Mouse (Mus musculus): ENCODE data around the gene Stk32c. TPM values are rescaled to one million over a fixed set of nuclear protein-coding genes. Genes with fewer than 3 reads are reported as not detected.

The Stk32c gene
- polyA plus RNA-seq, 1 experiment from 2014 or later, result 0.15 TPM

DNA sequence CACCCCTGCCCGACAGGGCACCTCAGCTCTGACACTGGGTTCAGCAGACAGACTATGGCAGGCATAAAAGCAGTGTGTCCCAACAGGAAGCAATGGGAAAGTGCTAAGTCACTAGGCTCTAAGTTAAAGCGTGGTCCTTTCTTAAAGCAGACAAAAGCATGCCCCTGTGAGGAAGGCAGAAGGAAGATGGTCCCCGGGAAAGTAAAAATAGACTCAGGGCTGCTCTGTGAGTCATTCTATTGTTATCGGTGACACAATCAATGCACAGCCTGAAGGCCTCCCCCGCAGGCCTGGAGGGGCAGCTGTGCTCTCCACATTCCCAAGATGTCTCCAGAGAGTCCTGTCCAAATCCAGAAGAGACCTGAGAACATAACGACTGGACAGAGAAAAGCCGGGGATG, 67.2 kb downstream of the Stk32c start:
- Histone ChIP-seq H3K4me2 (ENCODE audit: low read depth, low read length) (no peak overlapping the region), H3K9me3 (ENCODE audit: control insufficient read depth, low read length) (no peaks in the 10 kb centered on the region), H3K4me1 (ENCODE audit: control insufficient read depth, insufficient read depth, low read length) (peaks cover 8% of the 10 kb centered on the region), H3K27ac (ENCODE audit: low read length) (no peak overlapping the region), H3K4me3 (ENCODE audit: low read length) (no peak overlapping the region), H3K27me3 (replicated peaks; ENCODE audit: control insufficient read depth, insufficient read depth, low read length) (no peaks in the 10 kb centered on the region), H3K9ac (ENCODE audit: low read depth, low read length) (no peak overlapping the region), H3K36me3 (ENCODE audit: control insufficient read depth, insufficient read depth, low read length) (no peaks in the 10 kb centered on the region)
- 57% methylated on average over 7 of the region's 7 CpGs for WGBS
- ATAC-seq, result no peak

DNA sequence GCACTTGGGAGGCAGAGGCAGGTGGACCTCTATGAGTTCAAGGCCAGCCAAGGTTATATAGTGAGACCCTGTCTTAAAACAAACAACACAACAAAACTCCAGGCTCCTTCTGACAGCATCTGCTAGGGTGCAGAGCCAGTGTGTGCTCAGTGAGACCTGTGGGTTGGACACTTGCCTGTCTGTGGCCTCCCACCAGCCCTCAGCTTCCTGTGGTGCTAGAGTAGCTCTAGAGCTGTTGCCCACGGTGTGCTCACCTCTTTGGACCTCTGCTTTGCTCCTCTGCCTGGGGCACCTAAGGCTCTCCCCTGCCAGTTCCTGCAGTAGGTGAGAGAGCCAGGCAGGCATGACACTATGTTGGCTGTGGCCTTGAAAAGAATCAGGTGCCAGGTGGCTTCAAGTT, 69.3 kb downstream of the Stk32c start:
- peaks cover 6% of the 10 kb centered on the region for H3K4me1 ChIP-seq (ENCODE audit: control insufficient read depth, insufficient read depth, low read length)
- ATAC-seq, result no peak
- no peak overlapping the region for H3K27ac ChIP-seq (ENCODE audit: low read length)
- no peak overlapping the region for H3K4me3 ChIP-seq (ENCODE audit: low read length)
- H3K36me3 ChIP-seq (ENCODE audit: control insufficient read depth, insufficient read depth, low read length), result no peaks in the 10 kb centered on the region
- H3K4me2 ChIP-seq (ENCODE audit: low read depth, low read length), result no peak overlapping the region
- 63% methylated on average over 1 of the region's 1 CpGs for WGBS
- H3K27me3 ChIP-seq (replicated peaks; ENCODE audit: control insufficient read depth, insufficient read depth, low read length), result no peaks in the 10 kb centered on the region
- no peaks in the 10 kb centered on the region for H3K9me3 ChIP-seq (ENCODE audit: control insufficient read depth, low read length)
- no peak overlapping the region for H3K9ac ChIP-seq (ENCODE audit: low read depth, low read length)

DNA sequence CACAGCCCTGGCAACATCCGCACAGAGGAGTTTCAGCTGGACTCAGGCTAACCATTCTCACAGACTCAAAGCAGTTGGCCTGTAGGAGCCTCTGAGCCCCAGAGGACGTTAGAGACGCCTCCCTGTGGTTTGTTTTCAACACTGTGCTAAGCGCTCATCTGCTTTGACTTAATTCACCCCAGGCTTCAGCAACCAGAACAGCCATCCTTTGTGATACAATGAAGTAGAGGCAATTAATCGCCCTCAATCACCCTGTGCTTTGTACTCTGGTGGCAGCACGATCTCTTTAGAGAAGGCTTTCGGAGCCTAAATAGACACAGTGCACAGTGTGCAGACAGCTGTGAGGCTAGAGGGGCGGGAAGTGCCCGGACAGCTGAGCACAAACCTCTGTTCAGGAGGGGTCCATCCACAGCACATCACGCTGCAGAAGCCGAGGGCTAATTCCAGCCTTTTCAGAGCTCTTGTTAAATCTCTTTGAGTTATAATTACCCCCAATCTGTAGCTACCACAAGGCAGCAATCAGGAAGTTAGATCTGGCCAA, 73.1 kb downstream of the Stk32c start:
- Histone ChIP-seq H3K27me3 (replicated peaks; ENCODE audit: control insufficient read depth, insufficient read depth, low read length) (no peaks in the 10 kb centered on the region), H3K27ac (ENCODE audit: low read length) (no peak overlapping the region), H3K9ac (ENCODE audit: low read depth, low read length) (no peak overlapping the region), H3K36me3 (ENCODE audit: control insufficient read depth, insufficient read depth, low read length) (no peaks in the 10 kb centered on the region), H3K9me3 (ENCODE audit: control insufficient read depth, low read length) (no peaks in the 10 kb centered on the region), H3K4me2 (ENCODE audit: low read depth, low read length) (no peak overlapping the region), H3K4me1 (ENCODE audit: control insufficient read depth, insufficient read depth, low read length) (no peaks in the 10 kb centered on the region), H3K4me3 (ENCODE audit: low read length) (no peak overlapping the region)
- 25% methylated on average over 11 of the region's 11 CpGs for WGBS
- ATAC-seq, result no peak

DNA sequence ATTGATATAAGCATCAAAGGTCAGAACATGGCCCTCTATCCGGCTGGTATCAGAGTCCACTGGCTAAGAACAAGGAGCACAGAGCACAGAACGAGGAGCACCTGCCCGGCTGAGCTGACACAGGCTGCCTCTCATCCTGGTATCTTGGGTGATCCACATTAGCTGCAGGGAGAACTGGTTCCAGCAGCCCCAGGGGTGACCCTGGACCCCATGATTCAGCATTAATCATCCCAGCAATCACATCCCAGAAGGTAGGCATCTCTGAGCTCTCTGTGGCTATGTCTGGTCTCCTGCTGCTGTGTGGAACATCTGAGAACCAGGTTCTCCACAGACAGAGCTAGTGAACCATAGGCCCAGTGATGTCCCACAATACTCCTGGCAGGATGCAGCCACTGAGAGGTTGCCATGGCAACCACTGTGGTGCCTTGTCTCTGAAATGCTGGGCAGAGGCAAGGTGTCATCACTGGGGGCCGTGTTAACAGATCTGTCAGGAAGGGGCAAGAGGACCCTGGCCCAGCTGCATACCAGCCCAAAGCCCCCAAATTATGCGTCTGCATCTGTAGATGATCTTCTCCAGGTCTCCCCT, 76.1 kb downstream of the Stk32c start:
- no peak overlapping the region for H3K27ac ChIP-seq (ENCODE audit: low read length)
- no peak overlapping the region for H3K9ac ChIP-seq (ENCODE audit: low read depth, low read length)
- no peak overlapping the region for H3K4me2 ChIP-seq (ENCODE audit: low read depth, low read length)
- H3K27me3 ChIP-seq (replicated peaks; ENCODE audit: control insufficient read depth, insufficient read depth, low read length), result no peaks in the 10 kb centered on the region
- no peaks in the 10 kb centered on the region for H3K36me3 ChIP-seq (ENCODE audit: control insufficient read depth, insufficient read depth, low read length)
- H3K4me1 ChIP-seq (ENCODE audit: control insufficient read depth, insufficient read depth, low read length), result no peaks in the 10 kb centered on the region
- no peaks in the 10 kb centered on the region for H3K9me3 ChIP-seq (ENCODE audit: control insufficient read depth, low read length)
- H3K4me3 ChIP-seq (ENCODE audit: low read length), result no peak overlapping the region
- ATAC-seq, result no peak
- WGBS, result 64% methylated on average over 5 of the region's 5 CpGs

DNA sequence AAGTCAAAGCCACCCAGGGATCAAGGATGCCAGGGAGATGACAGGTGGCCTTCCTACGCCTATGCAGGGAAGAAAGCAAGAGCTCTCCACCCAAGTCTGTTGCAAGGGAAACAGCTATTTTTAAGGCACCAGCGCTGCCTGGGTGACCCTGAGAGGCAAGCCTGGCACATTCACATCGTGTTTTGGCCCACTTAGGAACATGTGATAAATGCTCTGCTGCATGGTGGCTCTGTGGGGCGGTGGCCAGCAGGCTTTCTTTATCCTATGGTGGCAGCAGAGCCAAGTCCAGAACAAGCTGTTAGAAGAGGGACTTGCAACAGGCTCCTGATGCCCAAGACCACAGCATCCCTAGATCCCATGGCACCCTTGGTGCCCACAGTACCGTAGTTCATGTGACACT, 77.9 kb downstream of the Stk32c start:
- Histone ChIP-seq H3K9ac (ENCODE audit: low read depth, low read length) (no peak overlapping the region), H3K27me3 (replicated peaks; ENCODE audit: control insufficient read depth, insufficient read depth, low read length) (no peaks in the 10 kb centered on the region), H3K4me1 (ENCODE audit: control insufficient read depth, insufficient read depth, low read length) (peaks cover 3% of the 10 kb centered on the region; the same call in 1 of the 2 replicates), H3K36me3 (ENCODE audit: control insufficient read depth, insufficient read depth, low read length) (no peaks in the 10 kb centered on the region), H3K9me3 (ENCODE audit: control insufficient read depth, low read length) (no peaks in the 10 kb centered on the region), H3K4me2 (ENCODE audit: low read depth, low read length) (no peak overlapping the region), H3K4me3 (ENCODE audit: low read length) (no peak overlapping the region), H3K27ac (ENCODE audit: low read length) (no peak overlapping the region)
- WGBS, result 78% methylated on average over 5 of the region's 5 CpGs
- no peak for ATAC-seq

DNA sequence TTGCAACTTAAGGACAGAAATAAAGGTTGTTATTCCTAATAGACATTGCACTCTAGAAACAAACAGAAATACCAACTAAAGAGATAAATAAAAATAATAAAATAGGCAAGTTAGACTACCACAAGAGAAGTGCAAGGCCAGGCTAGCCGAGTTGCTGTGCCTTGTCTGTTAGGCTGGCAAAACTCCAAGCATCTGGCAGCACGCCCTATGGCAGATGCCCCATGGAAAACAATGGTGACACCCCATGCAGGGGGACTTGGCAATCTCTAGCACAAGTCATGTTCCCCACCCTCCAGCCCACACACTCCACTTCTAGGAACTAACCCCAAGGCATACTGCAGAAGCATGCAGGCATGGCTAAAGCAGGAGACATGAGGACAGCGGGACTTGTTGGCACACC, 79.7 kb downstream of the Stk32c start:
- Histone ChIP-seq H3K27ac (ENCODE audit: low read length) (no peak overlapping the region), H3K9me3 (ENCODE audit: control insufficient read depth, low read length) (no peaks in the 10 kb centered on the region), H3K36me3 (ENCODE audit: control insufficient read depth, insufficient read depth, low read length) (no peaks in the 10 kb centered on the region), H3K9ac (ENCODE audit: low read depth, low read length) (no peak overlapping the region), H3K4me2 (ENCODE audit: low read depth, low read length) (no peak overlapping the region), H3K4me3 (ENCODE audit: low read length) (no peak overlapping the region), H3K4me1 (ENCODE audit: control insufficient read depth, insufficient read depth, low read length) (peaks cover 4% of the 10 kb centered on the region; the same call in 1 of the 2 replicates), H3K27me3 (replicated peaks; ENCODE audit: control insufficient read depth, insufficient read depth, low read length) (no peaks in the 10 kb centered on the region)
- no peak for ATAC-seq
- 73% methylated on average over 3 of the region's 3 CpGs for WGBS

DNA sequence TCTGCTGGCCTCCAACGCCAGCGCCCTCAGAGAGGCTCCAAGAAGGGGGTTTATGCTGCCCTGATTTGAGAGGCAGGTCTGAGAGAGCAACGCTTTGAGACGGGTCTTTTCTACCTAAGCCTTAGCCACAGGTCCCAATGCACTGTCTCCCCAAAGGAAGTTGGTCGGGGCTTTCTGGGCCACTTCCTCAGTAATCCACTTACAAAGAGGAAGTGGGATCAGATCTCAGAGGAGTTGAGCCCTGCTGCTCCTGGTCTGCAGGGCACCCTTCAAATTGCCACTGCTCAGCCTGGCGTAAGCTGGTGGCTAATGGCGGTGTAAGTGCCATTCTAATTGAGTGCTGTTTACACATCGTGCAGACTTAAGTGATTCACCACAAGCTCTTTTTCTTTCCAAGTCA, 81.6 kb downstream of the Stk32c start:
- no peak overlapping the region for H3K9ac ChIP-seq (ENCODE audit: low read depth, low read length)
- no peak overlapping the region for H3K4me2 ChIP-seq (ENCODE audit: low read depth, low read length)
- no peak overlapping the region for H3K4me3 ChIP-seq (ENCODE audit: low read length)
- no peaks in the 10 kb centered on the region for H3K9me3 ChIP-seq (ENCODE audit: control insufficient read depth, low read length)
- H3K27me3 ChIP-seq (replicated peaks; ENCODE audit: control insufficient read depth, insufficient read depth, low read length), result no peaks in the 10 kb centered on the region
- ATAC-seq, result no peak
- H3K4me1 ChIP-seq (ENCODE audit: control insufficient read depth, insufficient read depth, low read length), result peaks cover 4% of the 10 kb centered on the region; the same call in 1 of the 2 replicates
- no peaks in the 10 kb centered on the region for H3K36me3 ChIP-seq (ENCODE audit: control insufficient read depth, insufficient read depth, low read length)
- WGBS, result 63% methylated on average over 8 of the region's 8 CpGs
- no peak overlapping the region for H3K27ac ChIP-seq (ENCODE audit: low read length)

DNA sequence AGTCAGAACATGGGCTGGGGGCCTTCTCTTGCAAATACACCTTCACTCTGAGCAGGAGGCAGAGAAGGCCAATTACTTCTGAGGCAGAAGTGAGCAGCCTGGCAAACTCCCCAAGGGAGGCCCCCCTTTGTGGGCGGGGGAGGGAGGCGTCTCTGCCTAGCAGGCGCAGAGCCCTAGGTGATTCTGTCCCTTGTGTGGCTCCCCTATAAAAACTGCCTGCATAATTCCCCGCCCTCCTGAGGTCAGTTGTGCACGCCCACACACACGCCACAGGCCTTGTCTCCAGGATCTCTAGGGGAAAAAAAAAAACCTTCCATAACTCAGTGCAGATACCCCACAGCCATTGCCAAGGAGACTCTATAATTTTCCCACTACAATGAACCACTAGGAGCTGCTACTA, 82.7 kb downstream of the Stk32c start:
- no peaks in the 10 kb centered on the region for H3K36me3 ChIP-seq (ENCODE audit: control insufficient read depth, insufficient read depth, low read length)
- H3K4me1 ChIP-seq (ENCODE audit: control insufficient read depth, insufficient read depth, low read length), result peaks cover 4% of the 10 kb centered on the region; the same call in 1 of the 2 replicates
- 0 out of 2 replicates have a peak overlapping the region, but pooled peaks have one; percentile 6 for H3K9ac ChIP-seq (ENCODE audit: low read depth, low read length)
- no peak overlapping the region for H3K27ac ChIP-seq (ENCODE audit: low read length)
- WGBS, result 32% methylated on average over 6 of the region's 6 CpGs
- ATAC-seq, result no peak
- H3K4me2 ChIP-seq (ENCODE audit: low read depth, low read length), result no peak overlapping the region
- H3K9me3 ChIP-seq (ENCODE audit: control insufficient read depth, low read length), result no peaks in the 10 kb centered on the region
- no peak overlapping the region for H3K4me3 ChIP-seq (ENCODE audit: low read length)
- no peaks in the 10 kb centered on the region for H3K27me3 ChIP-seq (replicated peaks; ENCODE audit: control insufficient read depth, insufficient read depth, low read length)

DNA sequence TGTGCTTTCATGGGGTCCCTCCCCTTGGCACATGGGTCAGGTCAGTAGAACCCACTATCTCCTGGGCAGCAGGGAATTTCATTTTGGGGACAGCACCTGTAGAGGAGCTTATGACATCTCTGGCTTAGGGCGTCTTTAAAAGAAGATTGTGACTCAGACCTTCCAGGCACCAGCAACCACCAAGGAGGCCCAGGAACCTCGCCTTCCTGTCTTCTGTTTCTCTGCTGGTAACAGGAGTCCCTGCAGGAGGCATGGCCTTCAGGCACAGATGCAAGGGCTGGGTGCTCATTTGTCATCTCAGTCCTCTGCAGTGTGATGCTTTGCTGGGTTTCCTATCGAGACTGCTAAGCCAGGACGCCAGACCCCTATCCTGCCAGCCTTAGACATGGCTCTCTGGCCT, 84.1 kb downstream of the Stk32c start:
- no peaks in the 10 kb centered on the region for H3K36me3 ChIP-seq (ENCODE audit: control insufficient read depth, insufficient read depth, low read length)
- no peak for ATAC-seq
- H3K4me3 ChIP-seq (ENCODE audit: low read length), result no peak overlapping the region
- 75% methylated on average over 4 of the region's 4 CpGs for WGBS
- H3K27ac ChIP-seq (ENCODE audit: low read length), result no peak overlapping the region
- no peak overlapping the region for H3K4me2 ChIP-seq (ENCODE audit: low read depth, low read length)
- H3K9ac ChIP-seq (ENCODE audit: low read depth, low read length), result no peak overlapping the region
- no peaks in the 10 kb centered on the region for H3K9me3 ChIP-seq (ENCODE audit: control insufficient read depth, low read length)
- no peaks in the 10 kb centered on the region for H3K27me3 ChIP-seq (replicated peaks; ENCODE audit: control insufficient read depth, insufficient read depth, low read length)
- peaks cover 4% of the 10 kb centered on the region; the same call in 1 of the 2 replicates for H3K4me1 ChIP-seq (ENCODE audit: control insufficient read depth, insufficient read depth, low read length)

DNA sequence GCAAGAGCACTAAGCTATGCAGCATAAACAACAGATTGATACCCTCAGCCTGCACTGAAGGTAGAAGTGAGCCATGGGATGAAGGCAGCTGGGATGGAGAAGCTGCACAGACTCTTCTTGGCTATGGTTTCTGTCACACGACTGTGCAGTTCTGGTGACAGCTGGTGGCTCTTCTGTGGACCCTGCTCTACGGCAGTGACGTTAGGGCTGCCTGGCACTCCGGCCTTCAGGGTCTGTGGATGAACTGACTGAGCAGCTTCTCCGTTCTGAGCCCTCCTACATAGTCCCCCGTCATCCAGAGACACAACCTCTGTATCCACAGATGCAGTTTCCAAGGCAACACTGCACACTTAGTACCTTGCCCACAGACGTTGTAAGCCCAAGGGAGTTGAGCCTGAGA, 86.6 kb downstream of the Stk32c start:
- H3K9ac ChIP-seq (ENCODE audit: low read depth, low read length), result no peak overlapping the region
- no peak overlapping the region for H3K4me2 ChIP-seq (ENCODE audit: low read depth, low read length)
- H3K4me1 ChIP-seq (ENCODE audit: control insufficient read depth, insufficient read depth, low read length), result peaks cover 4% of the 10 kb centered on the region; the same call in 1 of the 2 replicates
- no peaks in the 10 kb centered on the region for H3K9me3 ChIP-seq (ENCODE audit: control insufficient read depth, low read length)
- H3K27me3 ChIP-seq (replicated peaks; ENCODE audit: control insufficient read depth, insufficient read depth, low read length), result no peaks in the 10 kb centered on the region
- H3K27ac ChIP-seq (ENCODE audit: low read length), result no peak overlapping the region
- no peaks in the 10 kb centered on the region for H3K36me3 ChIP-seq (ENCODE audit: control insufficient read depth, insufficient read depth, low read length)
- WGBS, result 69% methylated on average over 7 of the region's 7 CpGs
- ATAC-seq, result no peak
- H3K4me3 ChIP-seq (ENCODE audit: low read length), result no peak overlapping the region
